Mouse (Mus musculus) MEL (cell line): Measurements from ENCODE around the gene Ces2e. TPM values are rescaled to one million over a fixed set of nuclear protein-coding genes. Genes with fewer than 3 reads are reported as not detected.
"Not testable (repeated sequence)": the region's sequence is repeated elsewhere in the genome, so short reads cannot be mapped to it uniquely, and the experiment has no call there.

Experiments used
- DNase-seq: peaks from one replicate; pipeline ENCODE4 v3.0.0; 2011; ENCODE audit warnings: low read depth, low spot score
- H3K27ac ChIP-seq: 2 replicates; pipeline ENCODE4 v1.5.1; 2012; ENCODE audit warnings: low read depth, mild to moderate bottlenecking, control low read depth, low read length, moderate library complexity; ENCODE audit not compliant: control insufficient read depth
- H3K27me3 ChIP-seq, 2 experiments: fragments of 150-350 bp in 1 of 2; sonication (generic) in 1 of 2; 2 replicates each; pipeline ENCODE4 v1.6.1; 2012; ENCODE audit warnings: low read length in 2 of 2, mild to moderate bottlenecking in 2 of 2, improper control_type of control experiment in 1 of 2, moderate library complexity in 1 of 2; ENCODE audit not compliant: insufficient read depth in 2 of 2, control insufficient read depth in 1 of 2
- H3K36me3 ChIP-seq, 2 experiments: 2 replicates each; pipeline ENCODE4 v1.6.1; 2012 to 2014; ENCODE audit warnings: low read length in 2 of 2, improper control_type of control experiment in 1 of 2, inconsistent platforms in 1 of 2, mild to moderate bottlenecking in 1 of 2; ENCODE audit not compliant: insufficient read depth in 2 of 2, control insufficient read depth in 1 of 2
- H3K4me1 ChIP-seq, 2 experiments: fragments of 150-350 bp in 1 of 2; sonication (generic) in 1 of 2; 2 replicates each; pipeline ENCODE4 v1.6.1; 2012; ENCODE audit warnings: low read length in 2 of 2, improper control_type of control experiment in 1 of 2, mild to moderate bottlenecking in 1 of 2; ENCODE audit not compliant: insufficient read depth in 2 of 2, control insufficient read depth in 1 of 2
- H3K4me3 ChIP-seq, 2 experiments: fragments of 150-350 bp in 1 of 2; sonication (generic) in 1 of 2; 2 replicates each; pipeline ENCODE4 v1.5.1; 2012; ENCODE audit warnings: low read depth in 2 of 2, low read length in 2 of 2, mild to moderate bottlenecking in 2 of 2, moderate library complexity in 2 of 2, control low read depth in 1 of 2, improper control_type of control experiment in 1 of 2; ENCODE audit not compliant: control insufficient read depth in 1 of 2, insufficient read depth in 1 of 2
- H3K79me2 ChIP-seq: 2 replicates; pipeline ENCODE4 v1.6.1; 2012; ENCODE audit warnings: mild to moderate bottlenecking, low read length, moderate library complexity; ENCODE audit not compliant: control insufficient read depth, poor library complexity, insufficient read depth
- H3K9ac ChIP-seq: 2 replicates; pipeline ENCODE4 v1.6.1; 2012; ENCODE audit warnings: low read depth, mild to moderate bottlenecking, control low read depth, low read length, moderate library complexity; ENCODE audit not compliant: control insufficient read depth, poor library complexity, severe bottlenecking
- H3K9me3 ChIP-seq: fragments of 150-350 bp; sonication (generic); replicated peaks from 2 replicates; pipeline ENCODE4 v1.6.1; 2012; ENCODE audit warnings: mild to moderate bottlenecking, low read length, improper control_type of control experiment, moderate library complexity; ENCODE audit not compliant: insufficient read depth
- CHD2 ChIP-seq: IDR thresholded peaks from 2 replicates; pipeline ENCODE4 v1.6.1; 2011; ENCODE audit warnings: low read length, improper control_type of control experiment
- CTCF ChIP-seq, 3 experiments: IDR thresholded peaks in 2 of 3; conservative IDR thresholded peaks in 1 of 3; 2 replicates each; pipeline ENCODE4 v1.5.1; 2011 to 2012; ENCODE audit warnings: low read length in 3 of 3, low read depth in 2 of 3, mild to moderate bottlenecking in 2 of 3, improper control_type of control experiment in 1 of 3, inconsistent platforms in 1 of 3, mixed read lengths in 1 of 3, moderate library complexity in 1 of 3; ENCODE audit not compliant: control insufficient read depth in 1 of 3, insufficient read depth in 1 of 3, poor library complexity in 1 of 3, severe bottlenecking in 1 of 3
- EP300 ChIP-seq, 2 experiments: IDR thresholded peaks; 2 replicates each; pipeline ENCODE4 v1.6.1; 2011; ENCODE audit warnings: improper control_type of control experiment in 2 of 2, low read length in 2 of 2, low read depth in 1 of 2, mild to moderate bottlenecking in 1 of 2
- MXI1 ChIP-seq: IDR thresholded peaks from 2 replicates; pipeline ENCODE4 v1.6.1; 2011; ENCODE audit warnings: mild to moderate bottlenecking, low read depth, low read length, improper control_type of control experiment
- SMC3 ChIP-seq: IDR thresholded peaks from 2 replicates; pipeline ENCODE4 v1.6.1; 2011; ENCODE audit warnings: low read depth, low read length, improper control_type of control experiment
- UBTF ChIP-seq: IDR thresholded peaks from 2 replicates; pipeline ENCODE4 v1.6.1; 2012; ENCODE audit warnings: low read depth, mild to moderate bottlenecking, inconsistent platforms, low read length, improper control_type of control experiment, moderate library complexity, borderline replicate concordance; ENCODE audit not compliant: insufficient read depth
- ZKSCAN1 ChIP-seq: IDR thresholded peaks from 2 replicates; pipeline ENCODE4 v1.6.1; 2012; ENCODE audit warnings: low read depth, mild to moderate bottlenecking, inconsistent platforms, low read length, improper control_type of control experiment, moderate library complexity
- polyA plus RNA-seq, 2 experiments: library from polyadenylated mRNA; stranded (reverse) in 1 of 2; unstranded in 1 of 2; fragments of >175 nt in 1 of 2; fragments of >200 nt in 1 of 2; gene quantifications; 2 replicates each; pipeline versions ENCODE4 v1.2.1 to v1.2.4; 2012; ENCODE audit warnings: low replicate concordance in 2 of 2, low read depth in 1 of 2; ENCODE audit not compliant: insufficient read length in 2 of 2, insufficient read depth in 1 of 2, missing spikeins in 1 of 2
- total RNA-seq: library from RNA; depleted of rRNA; stranded (reverse); fragments of 300-350 nt; gene quantifications from 2 replicates; pipeline ENCODE4 v1.2.3, GENCODE M21; 2012

The Ces2e gene
- total and polyA plus RNA-seq, 3 experiments = not detected

DNA sequence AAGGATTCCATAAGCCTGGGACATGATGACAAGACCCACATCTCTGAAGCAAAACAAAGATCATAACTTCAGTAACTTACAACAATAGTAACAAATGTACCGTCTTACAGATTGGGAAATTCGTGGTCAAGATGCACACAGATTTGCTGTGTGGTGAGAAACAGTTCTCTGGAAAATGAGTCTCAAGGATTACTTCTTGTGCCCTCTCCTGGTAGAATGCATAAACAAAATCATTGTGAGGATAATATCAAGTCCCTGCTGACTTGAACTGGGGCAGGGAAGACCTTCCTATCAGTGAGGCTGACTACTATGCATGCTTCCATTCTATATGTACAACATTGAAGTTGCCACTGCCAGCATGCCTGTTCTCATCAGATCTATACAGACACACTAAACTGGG is 24.3 kb upstream of the Ces2e start:
- Histone ChIP-seq H3K27ac (no peak overlapping the region), H3K79me2 (no peaks in the 10 kb centered on the region), H3K36me3 (no peaks in the 10 kb centered on the region), H3K27me3 (no peaks in the 10 kb centered on the region; a peak in 1 of 4 replicates), H3K9me3 (no peaks in the 10 kb centered on the region), H3K9ac (no peak overlapping the region), H3K4me1 (no peaks in the 10 kb centered on the region), H3K4me3 (no peak overlapping the region)
- TF ChIP-seq ZKSCAN1 (no peak), SMC3 (peak; percentile 22; the same call in 1 of the 2 replicates), CTCF (IDR thresholded peaks at IDR 0.05 in 2 of 3, conservative IDR thresholded peaks at IDR 0.05 in 1 of 3; ENCODE audit: control insufficient read depth in 1 of 3, insufficient read depth in 1 of 3, low read depth in 2 of 3, low read length in 3 of 3, poor library complexity in 1 of 3, severe bottlenecking in 1 of 3) (peak in 1 of 3 experiments; percentile 6; a peak in 1 of 6 replicates)
- DNase-seq = no peak

DNA sequence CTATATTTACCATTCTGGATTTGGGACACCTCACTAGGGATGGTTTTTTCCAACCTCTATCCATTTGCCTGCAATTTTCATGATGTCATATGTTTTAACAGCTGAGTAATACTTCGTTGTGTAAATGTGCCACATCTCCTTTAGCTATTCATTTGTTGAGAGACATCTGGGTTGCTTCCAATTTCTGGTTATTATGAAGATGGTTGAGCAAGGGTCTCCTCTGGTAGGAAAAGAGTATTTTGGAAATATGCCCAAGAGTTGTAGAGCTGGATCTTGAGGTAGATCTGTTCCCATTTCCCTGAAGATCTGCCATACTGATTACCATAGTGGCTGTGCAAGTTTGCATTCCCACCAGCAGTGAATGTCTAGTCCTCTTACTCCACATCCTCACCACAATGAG is 18.9 kb upstream of the Ces2e start:
- Histone ChIP-seq H3K27me3 (no peaks in the 10 kb centered on the region; a peak in 1 of 4 replicates), H3K4me3 (no peak overlapping the region), H3K36me3 (no peaks in the 10 kb centered on the region), H3K9ac (no peak overlapping the region), H3K79me2 (no peaks in the 10 kb centered on the region), H3K27ac (no peak overlapping the region), H3K9me3 (no peaks in the 10 kb centered on the region), H3K4me1 (no peaks in the 10 kb centered on the region)
- TF ChIP-seq CHD2 = no peak
- no peak for TF ChIP-seq UBTF
- no peak for TF ChIP-seq MXI1
- no peak for TF ChIP-seq EP300 (IDR thresholded peaks at IDR 0.05; ENCODE audit: low read depth in 1 of 2, low read length in 2 of 2)
- TF ChIP-seq SMC3 = no peak
- no peak for DNase-seq

DNA sequence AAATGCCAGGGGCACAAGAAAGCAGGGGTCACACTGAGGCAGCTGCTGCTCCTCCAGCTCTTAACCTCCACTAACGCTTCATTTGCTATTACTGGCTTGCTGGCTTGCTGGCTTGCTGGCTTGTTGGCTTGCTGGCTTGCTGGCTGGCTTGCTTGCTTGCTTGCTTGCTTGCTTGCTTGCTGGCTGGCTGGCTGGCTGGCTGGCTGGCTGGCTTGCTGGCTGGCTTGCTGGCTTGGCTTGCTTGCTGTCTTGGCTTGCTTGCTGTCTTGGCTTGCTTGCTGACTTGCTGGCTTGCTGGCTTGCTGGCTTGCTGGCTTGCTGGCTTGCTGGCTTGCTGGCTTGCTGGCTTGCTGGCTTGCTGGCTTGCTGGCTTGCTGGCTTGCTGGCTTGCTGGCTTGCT is 17.0 kb upstream of the Ces2e start:
- H3K79me2 ChIP-seq, H3K27me3 ChIP-seq, H3K4me1 ChIP-seq, H3K27ac ChIP-seq, H3K9ac ChIP-seq, H3K9me3 ChIP-seq, H3K36me3 ChIP-seq, DNase-seq, H3K4me3 ChIP-seq: not testable (repeated sequence)

DNA sequence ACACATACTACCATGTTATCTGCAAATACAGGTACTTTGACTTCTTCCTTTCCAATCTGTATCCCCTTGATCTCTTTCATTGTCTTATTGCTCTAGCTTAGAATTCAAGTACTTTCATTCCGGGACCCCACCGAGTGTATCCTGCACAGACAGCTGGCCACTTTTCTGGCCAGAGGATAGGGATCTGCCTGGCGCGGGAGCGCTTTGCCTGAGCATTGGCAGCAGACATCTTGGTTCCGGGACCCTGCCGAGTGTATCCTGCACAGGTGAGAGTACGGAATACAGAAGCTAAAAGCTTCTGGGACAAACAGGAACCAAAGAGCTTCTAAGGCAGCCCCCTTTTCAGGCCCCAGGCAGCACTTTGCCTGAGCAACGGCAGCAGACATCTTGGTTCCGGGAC is 16.4 kb upstream of the Ces2e start:
- not testable (repeated sequence) for H3K9me3 ChIP-seq, H3K27ac ChIP-seq, H3K79me2 ChIP-seq, H3K36me3 ChIP-seq, H3K4me3 ChIP-seq, DNase-seq, H3K4me1 ChIP-seq, H3K27me3 ChIP-seq, H3K9ac ChIP-seq
